Mouse (Mus musculus): ENCODE measurements around the gene Tpsb2.

DNA sequence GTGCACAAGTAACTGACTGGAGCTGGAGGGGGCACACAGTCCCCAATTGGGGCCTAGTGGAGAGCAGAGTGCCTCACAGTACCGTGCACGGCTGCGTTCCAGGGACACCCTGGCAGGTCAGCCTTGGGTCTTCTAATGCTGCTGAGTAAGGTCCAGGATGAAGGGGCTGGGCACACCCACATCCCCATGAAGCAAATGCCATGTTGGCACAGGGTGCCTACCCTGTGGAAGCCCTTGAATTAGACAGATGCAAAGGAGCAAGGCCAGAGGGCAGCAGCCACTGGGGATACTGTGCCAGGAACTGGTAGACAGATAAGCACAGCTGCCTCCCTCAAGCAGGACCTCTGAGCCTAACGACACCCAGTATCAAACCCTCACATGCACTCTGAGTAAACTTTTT is 28.4 kb downstream of the Tpsb2 start:
- TF ChIP-seq CTCF (IDR thresholded peaks at IDR 0.05; ENCODE audit: low read depth, low read length) (no peak), POLR2A (IDR thresholded peaks at IDR 0.05; ENCODE audit: extremely low read depth, insufficient read depth, low read length) (no peak)
